In the genomic region with DNA sequence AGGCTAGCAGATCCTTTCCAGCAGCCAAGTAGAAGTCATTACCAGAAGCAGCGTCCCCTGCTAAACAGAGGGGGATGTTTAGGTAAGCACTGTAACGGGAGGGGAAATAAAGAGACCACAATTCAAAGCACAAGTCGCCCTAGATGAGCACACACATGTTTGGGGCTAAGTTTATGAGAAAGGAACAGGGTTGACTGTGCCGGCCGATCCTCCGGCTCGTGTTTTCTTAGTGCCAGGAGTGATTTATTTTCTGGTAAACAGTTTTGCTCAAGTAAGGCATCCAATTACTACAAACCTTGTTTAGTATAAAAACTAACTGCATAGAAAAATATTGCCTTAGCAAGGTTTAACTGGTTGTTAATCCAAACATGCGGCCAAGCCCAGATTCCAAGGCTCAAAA, we compare ENCODE assay signal across 24 mouse cellular contexts.
DNase-seq lines count a peak whose midpoint lies in the region; ATAC-seq lines count a peak whose summit lies in the region.
"Had no signal": no experiment of that assay in that cellular context is flagged by ENCODE, and none has a peak within 500 bp of the region (broad histone marks: within the 10 kb centered on the region; RNA-seq: fewer than 3 reads in every experiment).

No protein-coding gene starts in this region.

- no peaks in the 10 kb centered on the region for H3K27me3 ChIP-seq in embryonic facial prominence, embryonic 13.5 days
- H3K27me3 ChIP-seq in embryonic facial prominence, embryonic 10.5 days (replicated peaks; ENCODE audit: low read depth, poor library complexity, severe bottlenecking), result no peaks in the 10 kb centered on the region
- H3K27me3 ChIP-seq in kidney, embryonic 16.5 days (ENCODE audit: insufficient read depth, low read length), result no peaks in the 10 kb centered on the region
- no peaks in the 10 kb centered on the region for H3K27me3 ChIP-seq in embryonic facial prominence, embryonic 14.5 days (replicated peaks; ENCODE audit: control insufficient read depth, insufficient read depth, low read length)
- H3K27me3 ChIP-seq: forebrain, embryonic 12.5 days; forebrain, embryonic 15.5 days; heart, embryonic 13.5 days had no signal

- ATAC-seq in embryonic facial prominence, embryonic 13.5 days (ENCODE audit: insufficient number of reproducible peaks, insufficient read depth, low FRiP score, low TSS enrichment, low read depth), result no peak
- 0 out of 2 replicates have a peak, but pooled peaks have one; percentile 42 for ATAC-seq in kidney, embryonic 16.5 days (ENCODE audit: low FRiP score, low TSS enrichment)
- no peak for ATAC-seq in embryonic facial prominence, embryonic 14.5 days (ENCODE audit: low read depth)
- no peak for ATAC-seq in megakaryocyte-erythroid progenitor cell, adult 5-6 weeks (replicated peaks; ENCODE audit: low FRiP score, low TSS enrichment, poor library complexity, severe bottlenecking)
- ATAC-seq: activated CD4-positive, CD25-positive, alpha-beta regulatory T cell, adult 4 months; forebrain, embryonic 15.5 days; hindbrain, postnatal 0 days had no signal

- 0 out of 2 replicates have a peak, but pooled peaks cover 5% of the 10 kb centered on the region for H3K9me3 ChIP-seq in embryonic facial prominence, embryonic 13.5 days
- H3K9me3 ChIP-seq in embryonic facial prominence, embryonic 10.5 days, result no peaks in the 10 kb centered on the region; the same call in 1 of the 2 replicates
- peaks cover 10% of the 10 kb centered on the region; the same call in 1 of the 2 replicates for H3K9me3 ChIP-seq in kidney, embryonic 16.5 days (ENCODE audit: low read length)
- H3K9me3 ChIP-seq in embryonic facial prominence, embryonic 14.5 days (ENCODE audit: control insufficient read depth, low read length), result no peaks in the 10 kb centered on the region
- H3K9me3 ChIP-seq: forebrain, embryonic 12.5 days; forebrain, embryonic 15.5 days had no signal

- 54% methylated on average over 8 of the region's 8 CpGs for WGBS in embryonic facial prominence, embryonic 13.5 days
- 77% methylated on average over 8 of the region's 8 CpGs for WGBS in embryonic facial prominence, embryonic 10.5 days
- WGBS in kidney, embryonic 16.5 days, result 11% methylated on average over 8 of the region's 8 CpGs
- WGBS in embryonic facial prominence, embryonic 14.5 days, result 53% methylated on average over 8 of the region's 8 CpGs

- H3K9ac ChIP-seq in embryonic facial prominence, embryonic 13.5 days, result no peak overlapping the region
- H3K9ac ChIP-seq in kidney, embryonic 16.5 days (replicated peaks; ENCODE audit: low read length), result no peak overlapping the region
- H3K9ac ChIP-seq in embryonic facial prominence, embryonic 14.5 days (ENCODE audit: low read depth, low read length), result no peak overlapping the region
- H3K9ac ChIP-seq: forebrain, embryonic 12.5 days; forebrain, embryonic 15.5 days; heart, embryonic 13.5 days; hindbrain, embryonic 14.5 days had no signal

- no peak overlapping the region for H3K4me2 ChIP-seq in embryonic facial prominence, embryonic 13.5 days
- peak overlapping the region; percentile 28; the same call in 1 of the 2 replicates for H3K4me2 ChIP-seq in kidney, embryonic 16.5 days (replicated peaks; ENCODE audit: low read depth, low read length)
- no peak overlapping the region for H3K4me2 ChIP-seq in embryonic facial prominence, embryonic 14.5 days (ENCODE audit: low read depth, low read length)
- H3K4me2 ChIP-seq: forebrain, embryonic 12.5 days; forebrain, embryonic 15.5 days; heart, embryonic 13.5 days; hindbrain, embryonic 14.5 days had no signal

- no peak overlapping the region for H3K4me3 ChIP-seq in embryonic facial prominence, embryonic 13.5 days
- no peak overlapping the region for H3K4me3 ChIP-seq in embryonic facial prominence, embryonic 10.5 days
- H3K4me3 ChIP-seq in kidney, embryonic 16.5 days (ENCODE audit: low read length), result no peak overlapping the region
- no peak overlapping the region for H3K4me3 ChIP-seq in embryonic facial prominence, embryonic 14.5 days (ENCODE audit: low read depth, low read length)
- H3K4me3 ChIP-seq: erythroblast, embryonic 14.5 days; forebrain, embryonic 12.5 days; forebrain, embryonic 15.5 days; heart, adult 2 months; heart, embryonic 10.5 days; heart, embryonic 13.5 days had no signal

- DNase-seq in embryonic facial prominence, embryonic 10.5 days (ENCODE audit: low spot score), result no peak
- DNase-seq in kidney, adult 9 months, result no peak
- DNase-seq in embryonic facial prominence, embryonic 14.5 days (ENCODE audit: low spot score), result peak; percentile 18
- DNase-seq: adrenal gland, adult 8-10 months; adrenal gland, postnatal 25 days; cerebellum, adult 11-12 months; cerebellum, adult 8-10 months; cerebellum, postnatal 36 days; gastrocnemius, postnatal 10 days; gastrocnemius, postnatal 36 days; heart, adult 2 months; heart, postnatal 14 days; heart, postnatal 4 days had no signal

- peaks cover 24% of the 10 kb centered on the region for H3K4me1 ChIP-seq in embryonic facial prominence, embryonic 13.5 days
- peaks cover 8% of the 10 kb centered on the region for H3K4me1 ChIP-seq in embryonic facial prominence, embryonic 10.5 days
- peaks cover 10% of the 10 kb centered on the region for H3K4me1 ChIP-seq in kidney, embryonic 16.5 days (ENCODE audit: insufficient read depth, low read length)
- peaks cover 5% of the 10 kb centered on the region; the same call in 1 of the 2 replicates for H3K4me1 ChIP-seq in embryonic facial prominence, embryonic 14.5 days (ENCODE audit: control insufficient read depth, insufficient read depth, low read length)
- H3K4me1 ChIP-seq: forebrain, embryonic 12.5 days; forebrain, embryonic 15.5 days had no signal

- H3K27ac ChIP-seq in embryonic facial prominence, embryonic 13.5 days, result peak overlapping the region; percentile 23; the same call in 1 of the 2 replicates
- H3K27ac ChIP-seq in embryonic facial prominence, embryonic 10.5 days (replicated peaks), result no peak overlapping the region
- H3K27ac ChIP-seq in kidney, embryonic 16.5 days (ENCODE audit: low read length), result no peak overlapping the region
- H3K27ac ChIP-seq in embryonic facial prominence, embryonic 14.5 days (replicated peaks; ENCODE audit: low read depth, low read length), result no peak overlapping the region; the same call in 1 of the 2 replicates
- H3K27ac ChIP-seq: forebrain, embryonic 12.5 days; forebrain, embryonic 15.5 days; heart, adult 2 months; heart, embryonic 10.5 days; heart, embryonic 13.5 days; hindbrain, embryonic 14.5 days; hindbrain, postnatal 0 days had no signal

- H3K36me3 ChIP-seq in embryonic facial prominence, embryonic 13.5 days, result no peaks in the 10 kb centered on the region
- no peaks in the 10 kb centered on the region for H3K36me3 ChIP-seq in embryonic facial prominence, embryonic 10.5 days (replicated peaks)
- H3K36me3 ChIP-seq in kidney, embryonic 16.5 days (ENCODE audit: insufficient read depth, low read length), result no peaks in the 10 kb centered on the region
- no peaks in the 10 kb centered on the region for H3K36me3 ChIP-seq in embryonic facial prominence, embryonic 14.5 days (ENCODE audit: control insufficient read depth, insufficient read depth, low read length)
- H3K36me3 ChIP-seq: forebrain, embryonic 12.5 days; forebrain, embryonic 15.5 days; heart, embryonic 10.5 days; heart, embryonic 13.5 days had no signal
